Comparison of ENCODE assay signal across 26 mouse cellular contexts in the genomic region with DNA sequence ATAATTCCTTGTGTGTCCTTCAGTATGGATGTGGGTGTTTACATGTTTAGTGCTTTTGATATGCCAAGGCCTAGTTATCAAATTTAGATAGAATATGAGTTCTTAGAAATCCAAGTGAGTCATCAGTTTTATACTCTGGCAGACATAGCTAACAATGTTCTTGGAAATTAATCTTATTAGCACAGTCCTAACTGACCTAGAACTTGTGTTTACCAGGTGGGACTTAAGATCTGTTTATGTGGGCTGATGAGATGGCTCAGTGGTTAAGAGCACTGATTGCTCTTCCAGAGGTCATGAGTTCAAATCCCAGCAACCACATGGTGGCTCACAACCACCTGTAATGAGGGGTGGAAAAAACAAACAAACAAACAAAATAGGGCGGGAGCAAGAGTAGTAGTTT. TPM values are rescaled to one million over a fixed set of nuclear protein-coding genes. Genes with fewer than 3 reads are reported as not detected.
A peak's percentile ranks its signal among the peaks of the same experiment; 100 is the strongest.
DNase-seq lines count a peak whose midpoint lies in the region; ATAC-seq and TF ChIP-seq lines count a peak whose summit lies in the region.
"Had no signal": no experiment of that assay in that cellular context is flagged by ENCODE, and none has a peak within 500 bp of the region (broad histone marks: within the 10 kb centered on the region; RNA-seq: fewer than 3 reads in every experiment).

No protein-coding gene starts in this region.

- no peak overlapping the region for H3K4me3 ChIP-seq in midbrain, embryonic 11.5 days (ENCODE audit: low read depth, low read length)
- H3K4me3 ChIP-seq in midbrain, postnatal 0 days (ENCODE audit: low read depth, low read length): no peak overlapping the region
- H3K4me3 ChIP-seq in liver, postnatal 0 days (ENCODE audit: low read depth, low read length): no peak overlapping the region
- no peak overlapping the region for H3K4me3 ChIP-seq in thymus, adult 2 months (ENCODE audit: control insufficient read depth, insufficient read depth, low read length)
- H3K4me3 ChIP-seq in kidney, embryonic 16.5 days (ENCODE audit: low read length): no peak overlapping the region
- H3K4me3 ChIP-seq: embryonic facial prominence, embryonic 10.5 days; embryonic facial prominence, embryonic 13.5 days; erythroblast, embryonic 14.5 days; forebrain, embryonic 10.5 days; forebrain, embryonic 13.5 days; heart, adult 2 months; heart, embryonic 10.5 days; heart, embryonic 13.5 days had no signal

- no peak overlapping the region for H3K4me2 ChIP-seq in midbrain, embryonic 11.5 days
- no peak overlapping the region for H3K4me2 ChIP-seq in midbrain, postnatal 0 days (ENCODE audit: low read depth, low read length, poor library complexity, severe bottlenecking)
- H3K4me2 ChIP-seq in liver, postnatal 0 days (ENCODE audit: low read depth, low read length): no peak overlapping the region
- H3K4me2 ChIP-seq in kidney, embryonic 16.5 days (replicated peaks; ENCODE audit: low read depth, low read length): no peak overlapping the region
- H3K4me2 ChIP-seq: embryonic facial prominence, embryonic 13.5 days; forebrain, embryonic 13.5 days; heart, embryonic 13.5 days; hindbrain, embryonic 14.5 days had no signal

- TF ChIP-seq EP300 in liver, postnatal 0 days (IDR thresholded peaks at IDR 0.05; ENCODE audit: low read depth): peak; percentile 70

- no peaks in the 10 kb centered on the region for H3K9me3 ChIP-seq in midbrain, embryonic 11.5 days (ENCODE audit: control insufficient read depth, low read length)
- no peaks in the 10 kb centered on the region for H3K9me3 ChIP-seq in midbrain, postnatal 0 days (ENCODE audit: low read length)
- no peaks in the 10 kb centered on the region for H3K9me3 ChIP-seq in liver, postnatal 0 days (ENCODE audit: low read length)
- H3K9me3 ChIP-seq in kidney, embryonic 16.5 days (ENCODE audit: low read length): no peaks in the 10 kb centered on the region
- H3K9me3 ChIP-seq: embryonic facial prominence, embryonic 10.5 days; embryonic facial prominence, embryonic 13.5 days; forebrain, embryonic 10.5 days; forebrain, embryonic 13.5 days; heart, embryonic 10.5 days; heart, embryonic 13.5 days had no signal

- peak; percentile 26 for DNase-seq in midbrain, embryonic 11.5 days (ENCODE audit: low spot score, missing footprints)
- DNase-seq in midbrain, postnatal 0 days (ENCODE audit: low spot score): no peak
- peak; percentile 77 for DNase-seq in c-Kit-positive CD71-positive TER-119-negative erythroid progenitor cells, embryonic 14.5 days (ENCODE audit: low read depth)
- DNase-seq in liver, postnatal 0 days: no peak
- DNase-seq in thymus, adult 2 months: no peak
- DNase-seq: cerebellum, adult 11-12 months; cerebellum, adult 8-10 months; cerebellum, postnatal 10 days; cerebellum, postnatal 36 days; embryo, embryonic 11 days; gastrocnemius, postnatal 10 days; gastrocnemius, postnatal 36 days had no signal

- no peak overlapping the region for H3K9ac ChIP-seq in midbrain, embryonic 11.5 days (ENCODE audit: low read length)
- H3K9ac ChIP-seq in midbrain, postnatal 0 days (replicated peaks; ENCODE audit: low read length, poor library complexity, severe bottlenecking): no peak overlapping the region
- H3K9ac ChIP-seq in liver, postnatal 0 days (replicated peaks): no peak overlapping the region
- H3K9ac ChIP-seq in kidney, embryonic 16.5 days (replicated peaks; ENCODE audit: low read length): no peak overlapping the region
- H3K9ac ChIP-seq: embryonic facial prominence, embryonic 13.5 days; forebrain, embryonic 13.5 days; heart, embryonic 13.5 days; hindbrain, embryonic 14.5 days had no signal

- no peak for TF ChIP-seq CTCF in midbrain, postnatal 0 days (IDR thresholded peaks at IDR 0.05)
- TF ChIP-seq CTCF in liver, postnatal 0 days (IDR thresholded peaks at IDR 0.05; ENCODE audit: low read depth): no peak
- no peak for TF ChIP-seq CTCF in thymus, adult 2 months (IDR thresholded peaks at IDR 0.05; ENCODE audit: borderline replicate concordance, control insufficient read depth, extremely low read depth, insufficient read depth, low read length, poor library complexity)

- no peak for ATAC-seq in midbrain, embryonic 11.5 days (ENCODE audit: low FRiP score)
- ATAC-seq in midbrain, postnatal 0 days (ENCODE audit: low FRiP score): no peak
- ATAC-seq in liver, postnatal 0 days: no peak
- ATAC-seq in kidney, embryonic 16.5 days (ENCODE audit: low FRiP score, low TSS enrichment): no peak
- ATAC-seq: CD4-positive, CD25-positive, alpha-beta regulatory T cell, adult 4 months; forebrain, embryonic 13.5 days; forebrain, embryonic 16.5 days; hindbrain, postnatal 0 days; Patski had no signal

- H3K27ac ChIP-seq in midbrain, embryonic 11.5 days (ENCODE audit: low read depth, low read length): no peak overlapping the region
- no peak overlapping the region for H3K27ac ChIP-seq in midbrain, postnatal 0 days (ENCODE audit: low read depth, low read length)
- H3K27ac ChIP-seq in liver, postnatal 0 days (ENCODE audit: low read depth): no peak overlapping the region
- H3K27ac ChIP-seq in thymus, adult 2 months (ENCODE audit: control insufficient read depth, insufficient read depth, low read length): no peak overlapping the region
- no peak overlapping the region for H3K27ac ChIP-seq in kidney, embryonic 16.5 days (ENCODE audit: low read length)
- H3K27ac ChIP-seq: embryonic facial prominence, embryonic 10.5 days; embryonic facial prominence, embryonic 13.5 days; forebrain, embryonic 10.5 days; forebrain, embryonic 13.5 days; heart, adult 2 months; heart, embryonic 10.5 days; heart, embryonic 13.5 days; hindbrain, embryonic 14.5 days; hindbrain, postnatal 0 days had no signal

- H3K4me1 ChIP-seq in midbrain, embryonic 11.5 days (ENCODE audit: control insufficient read depth, insufficient read depth, low read length): peaks cover 12% of the 10 kb centered on the region
- H3K4me1 ChIP-seq in midbrain, postnatal 0 days (ENCODE audit: insufficient read depth, low read length): peaks cover 4% of the 10 kb centered on the region; the same call in 1 of the 2 replicates
- H3K4me1 ChIP-seq in liver, postnatal 0 days (ENCODE audit: insufficient read depth): peaks cover 12% of the 10 kb centered on the region; the same call in 1 of the 2 replicates
- no peaks in the 10 kb centered on the region for H3K4me1 ChIP-seq in thymus, adult 2 months (replicated peaks; ENCODE audit: control insufficient read depth, insufficient read depth, low read length)
- H3K4me1 ChIP-seq in kidney, embryonic 16.5 days (ENCODE audit: insufficient read depth, low read length): peaks cover 12% of the 10 kb centered on the region

- TF ChIP-seq POLR2A in thymus, adult 2 months (IDR thresholded peaks at IDR 0.05; ENCODE audit: control insufficient read depth, extremely low read depth, insufficient read depth, low read length, poor library complexity): no peak

- WGBS in midbrain, embryonic 11.5 days: 90% methylated on average over 1 of the region's 1 CpGs
- 77% methylated on average over 1 of the region's 1 CpGs for WGBS in midbrain, postnatal 0 days
- 50% methylated on average over 1 of the region's 1 CpGs for WGBS in liver, postnatal 0 days (ENCODE audit: insufficient replicate concordance)
- WGBS in thymus, adult 2 months: 95% methylated on average over 1 of the region's 1 CpGs
- WGBS in kidney, embryonic 16.5 days: 77% methylated on average over 1 of the region's 1 CpGs

- peaks cover 8% of the 10 kb centered on the region for H3K36me3 ChIP-seq in midbrain, embryonic 11.5 days (ENCODE audit: control insufficient read depth, insufficient read depth, low read length)
- H3K36me3 ChIP-seq in midbrain, postnatal 0 days (ENCODE audit: insufficient read depth, low read length): peaks cover 8% of the 10 kb centered on the region; the same call in 1 of the 2 replicates
- peaks cover 7% of the 10 kb centered on the region for H3K36me3 ChIP-seq in liver, postnatal 0 days (replicated peaks; ENCODE audit: insufficient read depth, low read length)
- no peaks in the 10 kb centered on the region for H3K36me3 ChIP-seq in thymus, adult 2 months (ENCODE audit: control insufficient read depth, insufficient read depth, low read length)
- peaks cover 8% of the 10 kb centered on the region for H3K36me3 ChIP-seq in kidney, embryonic 16.5 days (ENCODE audit: insufficient read depth, low read length)

- no peaks in the 10 kb centered on the region for H3K27me3 ChIP-seq in midbrain, embryonic 11.5 days (ENCODE audit: control insufficient read depth, insufficient read depth, low read length)
- no peaks in the 10 kb centered on the region for H3K27me3 ChIP-seq in midbrain, postnatal 0 days (ENCODE audit: insufficient read depth, low read length)
- no peaks in the 10 kb centered on the region for H3K27me3 ChIP-seq in liver, postnatal 0 days (ENCODE audit: insufficient read depth, low read length)
- no peaks in the 10 kb centered on the region for H3K27me3 ChIP-seq in thymus, adult 2 months (ENCODE audit: control insufficient read depth, insufficient read depth, low read length)
- H3K27me3 ChIP-seq in kidney, embryonic 16.5 days (ENCODE audit: insufficient read depth, low read length): no peaks in the 10 kb centered on the region
- H3K27me3 ChIP-seq: embryonic facial prominence, embryonic 13.5 days; forebrain, embryonic 13.5 days; heart, embryonic 13.5 days; Patski had no signal

RNA-seq across cellular contexts. Expression of a gene that starts 4.4 kb away (rescaled TPM):
- 409 and 425 TPM in 2 replicates for polyA plus RNA-seq in midbrain, embryonic 11.5 days (2014; fragmentation: Nextera tagmentation; extraction: Ambion mirVana)
- 92.5 and 105 TPM in 2 replicates for total RNA-seq in midbrain, postnatal 0 days (2014; rRNA removed)
- 211 and 217 TPM in 2 replicates for polyA plus RNA-seq in midbrain, postnatal 0 days (2015; fragmentation: Nextera tagmentation; extraction: Ambion mirVana)
- polyA plus RNA-seq in liver, postnatal 0 days (2015; fragmentation: Nextera tagmentation; extraction: Ambion mirVana): 288 and 295 TPM in 2 replicates
- polyA plus RNA-seq in thymus, adult 2 months (2012; rRNA removed): 28.3 and 31.5 TPM in 2 replicates
- polyA plus RNA-seq in kidney, embryonic 16.5 days (2015; fragmentation: Nextera tagmentation; extraction: Ambion mirVana): 480 and 498 TPM in 2 replicates

RNA-seq across cellular contexts. Expression of a gene that starts 4.5 kb away (rescaled TPM):
- 517 and 525 TPM in 2 replicates for polyA plus RNA-seq in midbrain, embryonic 11.5 days (2014; fragmentation: Nextera tagmentation; extraction: Ambion mirVana)
- 85.5 and 103 TPM in 2 replicates for total RNA-seq in midbrain, postnatal 0 days (2014; rRNA removed)
- 249 and 263 TPM in 2 replicates for polyA plus RNA-seq in midbrain, postnatal 0 days (2015; fragmentation: Nextera tagmentation; extraction: Ambion mirVana)
- 513 and 558 TPM in 2 replicates for polyA plus RNA-seq in liver, postnatal 0 days (2015; fragmentation: Nextera tagmentation; extraction: Ambion mirVana)
- 33.2 and 38.3 TPM in 2 replicates for polyA plus RNA-seq in thymus, adult 2 months (2012; rRNA removed)
- 404 and 411 TPM in 2 replicates for polyA plus RNA-seq in kidney, embryonic 16.5 days (2015; fragmentation: Nextera tagmentation; extraction: Ambion mirVana)

RNA-seq across cellular contexts. Expression of a gene that starts 38.6 kb away (rescaled TPM):
- polyA plus RNA-seq in midbrain, embryonic 11.5 days (2014; fragmentation: Nextera tagmentation; extraction: Ambion mirVana): 148 and 177 TPM in 2 replicates
- 80.9 and 83.8 TPM in 2 replicates for total RNA-seq in midbrain, postnatal 0 days (2014; rRNA removed)
- 126 and 143 TPM in 2 replicates for polyA plus RNA-seq in midbrain, postnatal 0 days (2015; fragmentation: Nextera tagmentation; extraction: Ambion mirVana)
- polyA plus RNA-seq in liver, postnatal 0 days (2015; fragmentation: Nextera tagmentation; extraction: Ambion mirVana): 40.1 and 42.2 TPM in 2 replicates
- polyA plus RNA-seq in thymus, adult 2 months (2012; rRNA removed): 10.7 and 12.4 TPM in 2 replicates
- 134 and 139 TPM in 2 replicates for polyA plus RNA-seq in kidney, embryonic 16.5 days (2015; fragmentation: Nextera tagmentation; extraction: Ambion mirVana)

RNA-seq across cellular contexts. Expression of a gene that starts 39.9 kb away (rescaled TPM):
- 33.8 and 38.3 TPM in 2 replicates for polyA plus RNA-seq in midbrain, embryonic 11.5 days (2014; fragmentation: Nextera tagmentation; extraction: Ambion mirVana)
- total RNA-seq in midbrain, postnatal 0 days (2014; rRNA removed): 19.7 and 25.3 TPM in 2 replicates
- 25.9 and 26.5 TPM in 2 replicates for polyA plus RNA-seq in midbrain, postnatal 0 days (2015; fragmentation: Nextera tagmentation; extraction: Ambion mirVana)
- 20.6 and 24.4 TPM in 2 replicates for polyA plus RNA-seq in liver, postnatal 0 days (2015; fragmentation: Nextera tagmentation; extraction: Ambion mirVana)
- 5.5 and 6.6 TPM in 2 replicates for polyA plus RNA-seq in thymus, adult 2 months (2012; rRNA removed)
- polyA plus RNA-seq in kidney, embryonic 16.5 days (2015; fragmentation: Nextera tagmentation; extraction: Ambion mirVana): 15.3 and 16.5 TPM in 2 replicates

Comparison
In these comparisons a context has a peak if more than half of its experiments do, and no peak if none do; other contexts are left out.
1. DNase-seq: peak in midbrain, embryonic 11.5 days (single experiment) and c-Kit-positive CD71-positive TER-119-negative erythroid progenitor cells, embryonic 14.5 days (single experiment); none in midbrain, postnatal 0 days (single experiment), liver, postnatal 0 days (single experiment) and thymus, adult 2 months (single experiment).